Mouse (Mus musculus) hindbrain, embryonic 13.5 days (tissue): ENCODE measurements at regions not wholly inside any gene's neighbourhood (a gene's known extent, or its start where the extent isn't known, plus 50 kb on each side); places are given as distances from the start of the nearest gene placed in this dataset.
A peak's percentile ranks its signal among the peaks of the same experiment; 100 is the strongest.
"Not testable (repeated sequence)": the region's sequence is repeated elsewhere in the genome, so short reads cannot be mapped to it uniquely, and the experiment has no call there.

Experiments used
- ATAC-seq: fragments of 200-750 bp; cut with Nextera tagmentation; 2 replicates; pipeline ENCODE4 v1.8.0; 2017; ENCODE audit warnings: moderate TSS enrichment; ENCODE audit not compliant: low FRiP score
- H3K27ac ChIP-seq: fragments of 300-500 bp; sonication (generic); 2 replicates; pipeline ENCODE4 v1.5.1; 2015; ENCODE audit warnings: inconsistent platforms, mild to moderate bottlenecking, moderate library complexity
- H3K27me3 ChIP-seq: fragments of 300-500 bp; sonication (generic); 2 replicates; pipeline ENCODE4 v1.6.1; 2015; ENCODE audit warnings: mild to moderate bottlenecking, inconsistent platforms
- H3K36me3 ChIP-seq: fragments of 300-500 bp; sonication (generic); 2 replicates; pipeline ENCODE4 v1.6.1; 2015; ENCODE audit warnings: mild to moderate bottlenecking, inconsistent platforms
- H3K4me1 ChIP-seq: fragments of 300-500 bp; sonication (generic); replicated peaks from 2 replicates; pipeline ENCODE4 v1.6.1; 2015; ENCODE audit warnings: inconsistent platforms
- H3K4me2 ChIP-seq: fragments of 300-500 bp; sonication (generic); 2 replicates; pipeline ENCODE4 v1.6.1; 2015; ENCODE audit warnings: inconsistent platforms, mild to moderate bottlenecking, moderate library complexity
- H3K4me3 ChIP-seq: fragments of 300-500 bp; sonication (generic); 2 replicates; pipeline ENCODE4 v1.5.1; 2015; ENCODE audit warnings: mild to moderate bottlenecking, inconsistent platforms
- H3K9ac ChIP-seq: fragments of 300-500 bp; sonication (generic); 2 replicates; pipeline ENCODE4 v1.6.1; 2015; ENCODE audit warnings: mild to moderate bottlenecking, inconsistent platforms
- H3K9me3 ChIP-seq: fragments of 300-500 bp; sonication (generic); 2 replicates; pipeline ENCODE4 v1.6.1; 2016; ENCODE audit warnings: inconsistent platforms
- WGBS: fragments of 180-500 bp; shearing (Covaris S2); methylation state at CpG from one replicate; pipeline ENCODE4 v1.1.7; 2015; 5-methylcytosine and 5-hydroxymethylcytosine counted together

DNA sequence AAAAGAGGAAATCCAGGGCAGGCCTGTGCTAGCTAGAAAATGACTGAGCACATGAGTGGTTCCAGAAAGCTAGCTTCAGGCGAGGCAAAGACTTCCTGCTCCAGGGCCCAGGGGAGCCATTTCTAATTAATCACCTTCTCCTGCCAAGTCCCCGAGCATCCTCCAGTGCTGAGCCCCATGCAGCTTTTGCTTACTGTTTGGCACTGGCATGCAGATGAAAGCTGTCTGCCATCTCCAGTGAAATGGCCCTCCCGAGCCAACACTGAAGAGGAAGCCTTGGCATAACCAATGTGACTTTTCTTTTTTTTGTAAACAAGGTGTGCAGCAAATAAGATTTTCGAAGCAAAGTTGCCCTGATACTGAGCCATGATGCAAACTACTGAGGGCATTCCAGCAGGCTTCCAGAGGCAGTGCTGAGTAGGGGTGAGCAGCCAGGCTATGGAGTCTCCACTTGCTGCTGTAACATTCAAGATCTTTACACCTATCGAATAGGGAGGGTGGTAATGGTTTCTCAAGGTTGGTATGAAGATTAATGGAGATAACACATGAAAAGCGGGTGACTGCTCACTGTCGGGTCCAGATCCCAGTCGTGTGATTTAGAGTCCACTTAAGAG is 125.4 kb upstream of the Immp2l start:
- H3K9me3 ChIP-seq: no peaks in the 10 kb centered on the region
- no peak overlapping the region for H3K4me2 ChIP-seq
- no peaks in the 10 kb centered on the region for H3K4me1 ChIP-seq
- WGBS: 61% methylated on average over 8 of the region's 8 CpGs
- peak; percentile 86 for ATAC-seq
- H3K27me3 ChIP-seq: no peaks in the 10 kb centered on the region
- H3K9ac ChIP-seq: no peak overlapping the region
- H3K4me3 ChIP-seq: no peak overlapping the region
- no peaks in the 10 kb centered on the region for H3K36me3 ChIP-seq
- H3K27ac ChIP-seq: no peak overlapping the region

DNA sequence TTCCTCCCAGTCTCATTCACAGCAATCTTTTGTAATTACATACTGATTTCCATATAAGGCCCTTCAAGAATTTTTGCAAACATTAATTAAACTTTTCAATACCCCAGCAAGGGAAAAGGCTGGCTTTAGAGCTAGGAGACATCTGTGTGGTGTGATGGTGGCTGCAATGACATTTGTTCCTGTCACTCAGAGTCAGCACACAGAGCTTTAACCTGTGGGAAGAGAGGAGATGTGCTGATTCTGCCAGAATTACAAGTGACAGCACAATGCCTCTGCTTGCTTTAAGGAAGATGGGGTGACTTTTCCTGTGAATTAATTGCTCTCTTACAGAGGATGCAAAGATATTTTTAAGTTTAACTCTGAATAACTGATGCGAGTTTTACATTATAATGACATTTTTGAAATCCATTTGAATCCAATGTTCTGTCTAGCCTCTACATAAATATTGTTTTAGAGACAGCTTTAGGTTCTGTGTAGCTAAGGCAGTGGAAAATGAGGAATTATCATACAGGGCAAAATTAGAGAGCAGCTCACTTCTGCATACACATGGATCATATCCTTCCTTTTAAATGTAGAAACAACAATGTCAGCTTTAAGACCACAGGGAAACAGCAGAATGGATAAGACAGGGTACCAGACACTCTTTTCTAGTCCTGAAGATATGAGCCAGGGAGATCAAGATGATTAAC is 118.1 kb upstream of the Immp2l start:
- WGBS: 85% methylated on average over 1 of the region's 1 CpGs
- Histone ChIP-seq H3K9ac (no peak overlapping the region), H3K9me3 (no peaks in the 10 kb centered on the region), H3K4me1 (0 out of 2 replicates have a peak, but pooled peaks cover 2% of the 10 kb centered on the region), H3K27ac (no peak overlapping the region), H3K27me3 (no peaks in the 10 kb centered on the region), H3K4me2 (no peak overlapping the region), H3K4me3 (no peak overlapping the region), H3K36me3 (no peaks in the 10 kb centered on the region)
- ATAC-seq: no peak

DNA sequence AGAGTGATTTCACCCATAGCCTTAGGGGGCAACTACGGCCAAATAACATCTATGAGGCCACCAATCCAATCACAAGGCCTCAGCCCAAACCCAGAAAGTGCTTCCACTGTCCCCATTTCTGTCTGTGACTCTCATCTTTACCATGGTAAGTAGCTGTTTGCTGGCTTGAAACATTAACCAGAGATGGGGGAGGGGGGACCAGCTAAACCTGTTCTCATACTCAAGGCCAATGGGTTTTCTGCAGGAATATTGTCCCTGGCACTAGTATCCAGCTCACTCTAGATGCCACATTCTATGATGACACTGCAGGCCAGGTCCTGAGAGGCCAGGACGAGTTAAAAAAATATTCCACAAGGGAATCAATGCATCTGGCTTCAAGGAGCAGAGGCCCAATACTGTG is 117.1 kb upstream of the Immp2l start:
- H3K27me3 ChIP-seq: no peaks in the 10 kb centered on the region
- no peak overlapping the region for H3K9ac ChIP-seq
- WGBS: 77% methylated on average over 2 of the region's 2 CpGs
- H3K4me3 ChIP-seq: no peak overlapping the region
- H3K4me2 ChIP-seq: no peak overlapping the region
- H3K9me3 ChIP-seq: no peaks in the 10 kb centered on the region
- no peaks in the 10 kb centered on the region for H3K36me3 ChIP-seq
- H3K27ac ChIP-seq: no peak overlapping the region
- no peak for ATAC-seq
- 0 out of 2 replicates have a peak, but pooled peaks cover 2% of the 10 kb centered on the region for H3K4me1 ChIP-seq

DNA sequence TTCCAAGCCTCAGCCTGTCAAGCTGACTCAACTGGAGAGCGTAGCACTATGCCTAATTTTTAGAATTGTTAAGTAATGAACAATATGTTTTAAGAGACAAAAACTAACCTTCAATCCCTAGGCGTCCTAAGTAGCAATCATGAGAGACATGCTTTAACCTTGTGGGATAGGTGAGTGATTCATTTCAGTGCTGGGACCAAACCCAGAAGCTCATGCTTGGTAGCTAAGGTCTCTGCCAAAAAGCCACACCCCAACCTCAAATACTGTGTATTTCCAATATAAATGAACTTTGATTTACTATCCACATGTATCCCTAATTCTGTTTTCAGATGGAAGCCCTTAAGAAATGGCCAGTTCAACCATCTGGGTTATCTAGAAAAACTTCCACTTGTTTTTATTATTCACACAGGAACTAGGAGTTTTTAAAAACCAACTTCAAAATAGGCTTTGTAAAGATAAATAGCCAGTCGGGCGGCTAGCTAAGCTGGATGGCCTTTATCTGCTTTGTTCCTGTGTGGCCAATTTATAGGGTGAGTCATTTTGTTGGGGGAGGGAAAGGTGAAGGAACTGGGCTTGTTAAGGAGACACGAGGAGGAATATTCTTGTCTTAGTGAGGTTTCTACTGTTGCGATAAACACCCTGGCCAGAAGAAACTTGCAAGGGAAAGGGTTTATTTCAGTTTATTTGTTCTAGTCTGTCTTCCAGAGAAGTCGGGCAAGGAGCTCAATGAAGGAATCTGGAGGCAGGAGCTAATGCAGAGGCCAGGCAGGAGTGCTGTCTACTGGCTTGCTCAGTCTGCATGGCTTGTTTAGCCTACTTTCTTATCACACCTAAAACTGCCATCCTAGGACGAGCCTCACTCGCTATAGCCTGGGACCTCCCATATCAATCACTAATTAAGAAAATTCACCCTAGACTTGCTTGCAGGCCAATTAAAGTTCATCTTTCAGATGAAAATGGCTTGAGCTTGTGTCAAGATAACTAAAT is 114.8 kb upstream of the Immp2l start:
- Histone ChIP-seq H3K4me1 (0 out of 2 replicates have a peak, but pooled peaks cover 2% of the 10 kb centered on the region), H3K27ac (no peak overlapping the region), H3K9me3 (no peaks in the 10 kb centered on the region), H3K9ac (no peak overlapping the region), H3K4me3 (no peak overlapping the region), H3K36me3 (no peaks in the 10 kb centered on the region), H3K4me2 (no peak overlapping the region), H3K27me3 (no peaks in the 10 kb centered on the region)
- 83% methylated on average over 9 of the region's 9 CpGs for WGBS
- no peak for ATAC-seq

DNA sequence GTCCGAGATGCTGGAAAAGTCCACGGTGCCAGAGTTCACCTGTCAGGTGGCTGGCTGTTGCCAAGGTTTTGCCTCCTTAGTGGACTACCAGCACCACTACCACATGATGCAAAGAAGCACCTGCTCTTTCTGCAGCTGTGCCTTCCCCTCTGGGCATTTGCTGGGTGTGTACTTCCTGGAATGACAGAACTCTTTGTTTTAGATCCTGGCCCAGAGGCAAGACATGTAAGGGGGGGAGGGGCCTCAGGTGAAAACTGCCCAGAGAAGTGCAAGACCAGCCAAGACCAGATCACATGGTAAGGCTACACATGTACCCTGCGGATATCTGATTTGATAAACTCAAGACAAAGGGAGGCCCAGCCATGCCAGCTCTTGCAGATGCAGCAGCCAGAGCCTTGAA is 106.4 kb upstream of the Immp2l start:
- ATAC-seq: no peak
- peaks cover 6% of the 10 kb centered on the region; the same call in 1 of the 2 replicates for H3K9me3 ChIP-seq
- H3K27me3 ChIP-seq: no peaks in the 10 kb centered on the region
- H3K4me3 ChIP-seq: no peak overlapping the region
- no peaks in the 10 kb centered on the region for H3K4me1 ChIP-seq
- H3K9ac ChIP-seq: no peak overlapping the region
- no peak overlapping the region for H3K4me2 ChIP-seq
- no peak overlapping the region for H3K27ac ChIP-seq
- H3K36me3 ChIP-seq: no peaks in the 10 kb centered on the region
- 85% methylated on average over 3 of the region's 3 CpGs for whole genome bisulfite sequencing

DNA sequence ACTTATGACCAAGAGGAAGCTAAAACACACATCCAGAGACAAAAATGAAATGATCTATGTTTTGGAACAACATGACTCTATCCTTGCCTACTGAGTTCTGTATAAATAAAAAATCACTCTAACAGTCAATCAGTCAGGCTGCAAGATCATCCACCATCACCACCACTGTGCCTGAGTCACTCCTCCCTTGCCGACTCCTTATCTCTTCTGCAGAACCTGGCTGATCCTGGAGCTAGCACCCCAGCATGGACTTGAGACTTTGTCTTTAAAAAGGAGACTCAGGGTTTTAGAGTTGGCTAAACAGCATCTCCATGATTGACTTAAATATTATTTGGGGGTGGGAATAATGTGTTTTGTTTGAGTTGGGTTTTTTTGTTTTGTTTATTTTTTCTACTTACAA is 101.9 kb upstream of the Immp2l start:
- Histone ChIP-seq H3K27ac (no peak overlapping the region), H3K27me3 (no peaks in the 10 kb centered on the region), H3K4me3 (no peak overlapping the region), H3K36me3 (no peaks in the 10 kb centered on the region), H3K9me3 (peaks cover 10% of the 10 kb centered on the region; the same call in 1 of the 2 replicates), H3K9ac (no peak overlapping the region), H3K4me2 (no peak overlapping the region), H3K4me1 (no peaks in the 10 kb centered on the region)
- no peak for ATAC-seq
- WGBS: 100% methylated on average over 1 of the region's 1 CpGs

DNA sequence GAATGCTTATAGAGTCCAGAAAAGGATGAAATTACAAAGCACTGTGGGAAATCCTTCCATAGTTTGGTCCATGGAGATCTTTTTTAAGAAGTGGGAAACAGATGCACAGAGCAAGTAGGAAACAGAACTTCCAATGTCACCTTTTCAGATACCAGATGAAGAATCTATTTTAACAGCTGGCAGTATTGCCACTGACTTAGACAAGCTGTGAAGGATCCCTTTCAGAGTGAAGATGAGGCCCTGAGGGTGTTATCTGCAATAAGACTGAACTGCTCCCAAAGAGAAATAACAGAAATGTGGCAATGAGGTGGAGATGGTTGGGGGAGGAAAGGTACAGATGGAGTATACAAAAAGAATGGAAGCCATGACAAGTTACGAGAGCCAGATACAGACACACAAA is 97.2 kb upstream of the Immp2l start:
- no peak for ATAC-seq
- H3K36me3 ChIP-seq: no peaks in the 10 kb centered on the region
- no peak overlapping the region for H3K27ac ChIP-seq
- H3K4me3 ChIP-seq: no peak overlapping the region
- H3K9me3 ChIP-seq: peaks cover 10% of the 10 kb centered on the region; the same call in 1 of the 2 replicates
- no peaks in the 10 kb centered on the region for H3K4me1 ChIP-seq
- H3K9ac ChIP-seq: no peak overlapping the region
- H3K4me2 ChIP-seq: no peak overlapping the region
- WGBS: 83% methylated on average over 1 of the region's 1 CpGs
- H3K27me3 ChIP-seq: no peaks in the 10 kb centered on the region

DNA sequence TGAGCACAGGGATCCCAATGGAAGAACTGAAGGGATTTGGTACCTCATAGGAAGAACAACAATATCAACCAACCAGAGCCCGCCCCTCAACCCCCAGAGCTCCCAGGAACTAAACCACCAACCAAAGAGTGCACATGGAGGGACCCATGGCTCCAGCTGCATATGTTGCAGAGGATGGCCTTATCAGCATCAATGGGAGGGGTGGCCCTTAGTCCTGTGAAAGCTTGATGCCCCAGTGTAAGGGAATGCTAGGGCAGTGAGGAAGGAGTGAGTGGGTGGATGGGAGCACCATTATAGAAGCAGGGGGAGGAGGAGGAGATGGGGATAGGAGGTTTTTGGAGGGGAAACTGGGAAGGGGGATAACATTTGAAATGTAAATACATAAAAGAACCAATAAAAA is 94.5 kb upstream of the Immp2l start:
- H3K27ac ChIP-seq, H3K4me1 ChIP-seq, H3K9ac ChIP-seq, H3K4me2 ChIP-seq, H3K9me3 ChIP-seq, H3K27me3 ChIP-seq, ATAC-seq, H3K4me3 ChIP-seq, H3K36me3 ChIP-seq: not testable (repeated sequence)
- 93% methylated on average over 1 of the region's 1 CpGs for WGBS

DNA sequence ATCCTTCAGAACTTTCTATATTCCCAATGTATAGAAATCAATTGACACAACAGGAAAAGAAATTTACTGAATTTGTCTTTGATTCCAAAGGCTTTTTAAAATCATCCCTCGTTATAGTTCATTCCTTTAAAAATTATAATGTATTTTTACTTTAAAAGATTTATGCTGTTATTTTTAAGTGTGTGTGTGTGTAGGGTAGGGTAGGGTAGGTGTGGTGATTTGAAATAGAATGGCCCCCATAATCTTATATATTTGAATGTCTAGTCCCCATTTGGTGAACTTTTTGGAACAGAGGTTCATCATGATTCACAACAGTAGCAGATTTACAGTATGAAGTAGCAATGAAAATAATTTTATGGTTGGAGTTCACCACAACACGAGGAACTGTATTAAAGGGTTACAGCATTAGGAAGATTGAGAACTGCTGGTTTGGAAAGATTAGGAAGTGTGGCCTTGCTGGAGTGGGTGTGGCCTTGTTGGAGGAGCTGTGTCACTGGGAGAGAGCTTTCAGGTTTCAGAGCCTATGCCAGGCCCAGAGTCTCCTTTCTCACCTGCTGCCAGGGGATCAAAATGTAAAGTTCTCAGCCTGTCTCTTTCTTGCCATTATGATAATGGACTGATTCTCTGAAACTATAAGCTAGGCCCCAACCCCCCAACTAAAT is 88.7 kb upstream of the Immp2l start:
- ATAC-seq: no peak
- Histone ChIP-seq H3K9ac (no peak overlapping the region), H3K27me3 (no peaks in the 10 kb centered on the region), H3K9me3 (no peaks in the 10 kb centered on the region), H3K36me3 (no peaks in the 10 kb centered on the region), H3K4me3 (no peak overlapping the region), H3K4me2 (no peak overlapping the region), H3K4me1 (no peaks in the 10 kb centered on the region), H3K27ac (no peak overlapping the region)
- 89% methylated on average over 2 of the region's 2 CpGs for WGBS

DNA sequence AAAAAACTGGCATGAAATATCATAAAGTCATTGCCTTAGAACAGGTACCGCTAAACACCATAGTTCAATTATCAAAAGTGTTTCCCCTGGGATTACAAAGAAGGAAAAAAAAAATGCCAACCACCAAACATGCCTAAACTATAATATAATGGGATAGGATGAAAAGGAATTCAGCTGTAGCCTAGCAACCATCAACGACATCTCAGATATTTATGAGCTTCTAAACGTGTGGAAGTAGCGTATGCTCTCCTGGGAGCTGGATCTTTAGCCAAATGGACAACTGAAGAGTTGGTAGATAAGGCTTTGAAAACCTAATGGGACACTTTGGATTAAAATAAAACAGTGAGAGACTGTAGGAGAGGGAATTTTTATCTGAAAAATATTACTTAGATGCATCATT is 86.9 kb upstream of the Immp2l start:
- 20% methylated on average over 4 of the region's 4 CpGs for WGBS
- Histone ChIP-seq H3K4me2 (no peak overlapping the region), H3K4me1 (no peaks in the 10 kb centered on the region), H3K27ac (no peak overlapping the region), H3K4me3 (no peak overlapping the region), H3K9ac (no peak overlapping the region), H3K9me3 (no peaks in the 10 kb centered on the region), H3K36me3 (no peaks in the 10 kb centered on the region), H3K27me3 (no peaks in the 10 kb centered on the region)
- ATAC-seq: no peak

DNA sequence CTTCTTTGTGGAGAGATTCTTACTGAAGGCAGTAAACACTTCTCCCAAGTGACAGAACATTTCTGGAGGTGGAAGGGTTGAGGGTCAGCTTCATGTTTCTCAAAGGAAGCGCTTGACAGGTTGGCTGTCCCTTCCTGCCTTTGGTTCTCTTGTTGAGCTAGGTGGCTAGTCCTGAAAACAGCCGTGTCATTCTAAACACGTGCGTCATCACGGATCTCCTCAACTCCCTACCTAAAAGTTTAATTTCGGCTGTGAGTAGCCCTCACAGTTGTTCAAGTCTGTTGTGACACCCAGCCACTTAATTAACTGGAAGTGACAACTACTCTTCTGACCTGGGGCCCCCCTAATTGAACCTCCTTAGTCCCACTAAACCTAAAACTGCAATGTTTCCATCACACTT is 77.0 kb upstream of the Immp2l start:
- Histone ChIP-seq H3K9ac (no peak overlapping the region), H3K27ac (no peak overlapping the region), H3K9me3 (no peaks in the 10 kb centered on the region), H3K4me2 (no peak overlapping the region), H3K27me3 (no peaks in the 10 kb centered on the region), H3K4me3 (no peak overlapping the region), H3K36me3 (no peaks in the 10 kb centered on the region), H3K4me1 (no peaks in the 10 kb centered on the region)
- ATAC-seq: no peak
- 86% methylated on average over 6 of the region's 6 CpGs for WGBS

DNA sequence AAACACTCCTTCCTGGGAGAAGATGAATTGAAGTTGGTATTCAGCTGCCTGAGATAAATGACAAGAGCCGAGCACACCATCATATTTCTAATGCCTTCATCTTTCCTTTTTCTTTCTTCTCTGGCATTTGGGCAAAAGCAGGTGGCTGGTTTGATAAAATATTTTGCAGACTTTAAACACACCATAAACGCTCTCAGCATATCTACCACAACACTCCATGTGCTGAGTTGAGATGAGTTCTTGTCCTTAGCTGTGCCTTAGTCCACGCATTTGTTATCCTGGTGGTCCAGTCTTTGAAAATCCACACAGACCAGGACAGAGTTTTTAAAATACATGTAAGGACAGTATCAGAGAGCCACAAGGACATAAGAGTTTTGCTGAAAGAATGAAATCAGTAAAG is 74.3 kb upstream of the Immp2l start:
- Histone ChIP-seq H3K9ac (no peak overlapping the region), H3K4me3 (no peak overlapping the region), H3K27me3 (no peaks in the 10 kb centered on the region), H3K36me3 (no peaks in the 10 kb centered on the region), H3K9me3 (no peaks in the 10 kb centered on the region), H3K4me2 (no peak overlapping the region), H3K4me1 (no peaks in the 10 kb centered on the region), H3K27ac (no peak overlapping the region)
- 87% methylated on average over 3 of the region's 3 CpGs for WGBS
- no peak for ATAC-seq
